In genomic region chr11:98970191-98970925, GRCm38 (mm10) we compare ENCODE assay signal across 8 mouse cellular contexts. TPM values are rescaled to one million over a fixed set of nuclear protein-coding genes. Genes with fewer than 3 reads are reported as not detected.
DNase-seq lines count a peak whose midpoint lies in the region; ATAC-seq and TF ChIP-seq lines count a peak whose summit lies in the region.

No protein-coding gene starts in this region.

- H3K27me3 ChIP-seq in hindbrain, embryonic 14.5 days (ENCODE audit: control insufficient read depth, insufficient read depth, low read length) = no peaks in the 10 kb centered on the region
- H3K27me3 ChIP-seq in myocyte (ENCODE audit: control insufficient read depth, insufficient read depth, insufficient read length) = no peaks in the 10 kb centered on the region

- H3K9ac ChIP-seq in hindbrain, embryonic 14.5 days = peak overlapping the region; percentile 44

- H3K4me1 ChIP-seq in hindbrain, embryonic 14.5 days (replicated peaks; ENCODE audit: control insufficient read depth, insufficient read depth, low read length) = peaks cover 65% of the 10 kb centered on the region

- TF ChIP-seq POLR2A in myocyte (IDR thresholded peaks at IDR 0.05; ENCODE audit: insufficient read length, low read depth) = no peak

- no peak for ATAC-seq in hindbrain, embryonic 14.5 days (ENCODE audit: low FRiP score)

- peak overlapping the region; percentile 37 for H3K4me2 ChIP-seq in hindbrain, embryonic 14.5 days (replicated peaks)
- no peak overlapping the region for H3K4me2 ChIP-seq in myocyte (ENCODE audit: low read depth)

- H3K36me3 ChIP-seq in hindbrain, embryonic 14.5 days (replicated peaks; ENCODE audit: control insufficient read depth, insufficient read depth) = peaks cover 35% of the 10 kb centered on the region
- peaks cover 24% of the 10 kb centered on the region for H3K36me3 ChIP-seq in myocyte (ENCODE audit: control insufficient read depth, insufficient read depth)

- peak; percentile 27 to 45 for DNase-seq in layer of hippocampus, postnatal 10 days (ENCODE audit: low spot score in 2 of 2)
- no peak for DNase-seq in layer of hippocampus, postnatal 25 days (ENCODE audit: extremely low spot score in 1 of 2, low spot score in 1 of 2)
- peak; percentile 47 to 55 for DNase-seq in cerebellum, postnatal 25 days
- DNase-seq in hindbrain, embryonic 14.5 days (ENCODE audit: low spot score) = no peak
- DNase-seq in spleen, adult 18-20 months = no peak
- no peak for DNase-seq in frontal cortex, adult 2 months (ENCODE audit: extremely low spot score in 1 of 2, low spot score in 1 of 2)
- DNase-seq in adrenal gland, adult 2 months = no peak

- H3K4me3 ChIP-seq in hindbrain, embryonic 14.5 days (replicated peaks; ENCODE audit: low read length) = no peak overlapping the region
- no peak overlapping the region for H3K4me3 ChIP-seq in myocyte

- H3K9me3 ChIP-seq in hindbrain, embryonic 14.5 days (ENCODE audit: control insufficient read depth, low read length) = no peaks in the 10 kb centered on the region

- 32% methylated on average over 29 of the region's 29 CpGs for whole genome bisulfite sequencing in hindbrain, embryonic 14.5 days

- H3K27ac ChIP-seq in hindbrain, embryonic 14.5 days = peak overlapping the region; percentile 90

- H3K79me2 ChIP-seq in myocyte (ENCODE audit: control insufficient read depth, insufficient read depth) = peaks cover 20% of the 10 kb centered on the region

- no peak overlapping the region for H3ac ChIP-seq in myocyte (ENCODE audit: control insufficient read depth, insufficient read length)

TF ChIP-seq in myocyte, 11 proteins besides CTCF, POLR2A, EP300 and RAD21:
- TF ChIP-seq MYOD1 (IDR thresholded peaks at IDR 0.05; ENCODE audit: control insufficient read depth in 1 of 3, insufficient read length in 2 of 3, low read depth in 2 of 3) (no peak), MYOG (IDR thresholded peaks at IDR 0.05; ENCODE audit: control insufficient read depth in 1 of 3, insufficient read depth in 1 of 3, insufficient read length in 2 of 3, low read depth in 2 of 3) (peak in 1 of 3 experiments; percentile 8), E2F4 (IDR thresholded peaks at IDR 0.05; ENCODE audit: insufficient read depth) (no peak), POLR2AphosphoS2 (IDR thresholded peaks at IDR 0.05; ENCODE audit: insufficient read length, low read depth) (peak; percentile 42), USF1 (IDR thresholded peaks at IDR 0.05; ENCODE audit: low read depth) (no peak)

RNA-seq across cellular contexts. Expression of gene Gjd3, which starts 12.5 kb away (rescaled TPM):
- 1 to 10 TPM; 2.4 to 3.6 TPM for total RNA-seq in layer of hippocampus, postnatal 10 days (2021)
- total RNA-seq in layer of hippocampus, postnatal 25 days (2021) = 1 to 10 TPM; 1.5 to 2.3 TPM
- 0.60 and 1.4 TPM in 2 replicates for polyA plus RNA-seq in hindbrain, embryonic 14.5 days (2014; fragmentation: Nextera tagmentation; extraction: Ambion mirVana)
- polyA plus RNA-seq in myocyte (2012; fragmentation: generic; extraction: Trizol) = 0.05 TPM
- polyA plus RNA-seq in frontal cortex, adult 2 months (2012; rRNA removed) = 2.9 and 3.3 TPM in 2 replicates
- not detected for total RNA-seq in adrenal gland, adult 2 months (2021)
- 1.1 and 1.2 TPM in 2 replicates for polyA plus RNA-seq in adrenal gland, adult 2 months (2012; rRNA removed)

RNA-seq across cellular contexts. Expression of gene Rara, which starts 42.7 kb away (rescaled TPM):
- total RNA-seq in layer of hippocampus, postnatal 10 days (2021) = 10 to 100 TPM; 21.7 to 24.0 TPM
- 10 to 100 TPM; 17.0 to 17.7 TPM for total RNA-seq in layer of hippocampus, postnatal 25 days (2021)
- 18.4 and 18.7 TPM in 2 replicates for polyA plus RNA-seq in hindbrain, embryonic 14.5 days (2014; fragmentation: Nextera tagmentation; extraction: Ambion mirVana)
- polyA plus RNA-seq in myocyte (2012; fragmentation: generic; extraction: Trizol) = 27.3 TPM
- polyA plus RNA-seq in frontal cortex, adult 2 months (2012; rRNA removed) = 6.4 and 7.9 TPM in 2 replicates
- 10 to 100 TPM; 17.0 to 30.8 TPM for total RNA-seq in adrenal gland, adult 2 months (2021)
- 43.7 and 44.9 TPM in 2 replicates for polyA plus RNA-seq in adrenal gland, adult 2 months (2012; rRNA removed)

RNA-seq across cellular contexts. Expression of gene Top2a, which starts 53.6 kb away (rescaled TPM):
- total RNA-seq in layer of hippocampus, postnatal 10 days (2021) = 10 to 100 TPM; 16.6 to 19.1 TPM
- total RNA-seq in layer of hippocampus, postnatal 25 days (2021) = 1 to 10 TPM; 2.5 to 4.5 TPM
- 34.2 and 42.4 TPM in 2 replicates for polyA plus RNA-seq in hindbrain, embryonic 14.5 days (2014; fragmentation: Nextera tagmentation; extraction: Ambion mirVana)
- 39.9 TPM for polyA plus RNA-seq in myocyte (2012; fragmentation: generic; extraction: Trizol)
- polyA plus RNA-seq in frontal cortex, adult 2 months (2012; rRNA removed) = 2.1 and 3.1 TPM in 2 replicates
- 1 to 10 TPM; 4.1 to 8.1 TPM for total RNA-seq in adrenal gland, adult 2 months (2021)
- 0.28 and 0.29 TPM in 2 replicates for polyA plus RNA-seq in adrenal gland, adult 2 months (2012; rRNA removed)

Comparison
In these comparisons a context has a peak if more than half of its experiments do, and no peak if none do; other contexts are left out.
1. DNase-seq: peak in layer of hippocampus, postnatal 10 days (2 of 2) and cerebellum, postnatal 25 days (2 of 2); none in layer of hippocampus, postnatal 25 days (0 of 2), hindbrain, embryonic 14.5 days (single experiment), spleen, adult 18-20 months (0 of 2), frontal cortex, adult 2 months (0 of 2) and adrenal gland, adult 2 months (single experiment).